Mouse (Mus musculus) testis, adult 2 months (tissue): Measurements from ENCODE around the gene Syt9.

Source experiments
- CTCF ChIP-seq: fragments of 200-500 bp; IDR thresholded peaks from 2 replicates; pipeline ENCODE4 v1.5.1; 2012; ENCODE audit warnings: low read depth, mild to moderate bottlenecking, inconsistent platforms, low read length, moderate library complexity; ENCODE audit not compliant: control insufficient read depth, insufficient read depth, insufficient replicate concordance
- POLR2A ChIP-seq: fragments of 200-500 bp; IDR thresholded peaks from 2 replicates; pipeline ENCODE4 v1.6.1; 2012; ENCODE audit warnings: low read depth, mild to moderate bottlenecking, inconsistent platforms, low read length, moderate library complexity; ENCODE audit not compliant: control insufficient read depth

- TF ChIP-seq CTCF = no peak
- TF ChIP-seq POLR2A = no peak
Measured at GRCm38 (mm10) chr7:107339560-107340057, 30.9 kb upstream of the Syt9 start.
